Mouse (Mus musculus): ENCODE data around the gene Ctla2b. TPM values are rescaled to one million over a fixed set of nuclear protein-coding genes. Genes with fewer than 3 reads are reported as not detected.
"Not testable (repeated sequence)": the region's sequence is repeated elsewhere in the genome, so short reads cannot be mapped to it uniquely, and the experiment has no call there.

The Ctla2b gene
- total RNA-seq (2021), result 1 to 10 TPM; 2.0 to 2.6 TPM
- long read RNA-seq, partial matches to known transcripts, result 1 of 2 reads
- long read RNA-seq, other reads (novel, unspliced or antisense), result 0 of 2 reads

DNA sequence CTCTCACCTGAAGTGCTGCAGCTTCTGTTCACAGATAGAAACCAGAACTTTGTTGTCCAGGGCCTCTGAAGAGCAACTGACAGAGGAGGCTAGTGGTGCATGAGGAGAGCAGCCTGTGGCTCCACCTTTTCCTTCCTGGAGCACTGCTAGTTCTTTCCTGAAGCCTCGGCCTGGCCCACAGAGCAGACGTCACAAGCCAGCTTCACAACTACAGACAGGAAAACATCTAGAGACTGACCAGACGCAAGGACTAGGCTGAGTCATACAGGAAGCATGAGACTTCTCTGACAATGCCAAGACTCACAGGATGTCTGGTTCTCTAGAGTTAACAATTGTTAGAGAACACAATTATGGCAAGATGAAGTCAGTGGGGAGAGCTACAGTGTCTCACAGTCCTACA, at the start of gene Ctla2b:
Ctla2b (minus strand) TSS at position 120 of the 400 bp plus-strand sequence.
- DNase-seq (ENCODE audit: low spot score in 2 of 2), result no peak

DNA sequence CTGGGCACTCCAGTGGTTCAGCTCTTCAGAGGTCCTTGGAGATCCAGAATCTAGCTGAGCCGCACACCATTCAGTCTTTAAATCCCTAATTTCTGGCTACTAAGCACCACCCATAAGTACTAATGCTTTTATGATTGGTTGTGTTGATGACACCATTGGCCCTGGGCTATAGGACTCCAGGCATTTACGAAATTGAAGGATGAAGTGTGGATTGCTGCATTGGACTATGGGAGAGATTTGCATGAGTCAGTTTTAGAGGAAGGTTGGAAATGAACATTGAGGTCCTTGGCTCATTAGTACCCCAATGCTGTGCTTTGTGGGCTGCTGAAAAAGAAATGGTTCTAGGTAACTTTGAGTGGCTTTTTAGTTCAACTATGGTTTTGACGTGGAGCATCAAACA, 44.6 kb upstream of the Ctla2b start, which contains the start of gene Tpbpa:
Tpbpa (minus strand) TSS at position 101 of the 400 bp plus-strand sequence.
- DNase-seq (ENCODE audit: low spot score in 2 of 2), result not testable (repeated sequence)

GRCm38 (mm10) chr13:60936500-60936901, 39.3 kb upstream of the Ctla2b start, which contains the start of the genes Gm49391 and Ctla2a:
TSS of gene Gm49391 (minus strand) at chr13:60936571.
TSS of gene Ctla2a (minus strand) at chr13:60936625.
- DNase-seq (ENCODE audit: low spot score in 2 of 2), result no peak

GRCm38 (mm10) chr13:60935490-60935889, 38.2 kb upstream of the Ctla2b start, which contains the start of gene Gm49393:
TSS of gene Gm49393 (minus strand) at chr13:60935590.
- not testable (repeated sequence) for DNase-seq (ENCODE audit: low spot score in 2 of 2)

DNA sequence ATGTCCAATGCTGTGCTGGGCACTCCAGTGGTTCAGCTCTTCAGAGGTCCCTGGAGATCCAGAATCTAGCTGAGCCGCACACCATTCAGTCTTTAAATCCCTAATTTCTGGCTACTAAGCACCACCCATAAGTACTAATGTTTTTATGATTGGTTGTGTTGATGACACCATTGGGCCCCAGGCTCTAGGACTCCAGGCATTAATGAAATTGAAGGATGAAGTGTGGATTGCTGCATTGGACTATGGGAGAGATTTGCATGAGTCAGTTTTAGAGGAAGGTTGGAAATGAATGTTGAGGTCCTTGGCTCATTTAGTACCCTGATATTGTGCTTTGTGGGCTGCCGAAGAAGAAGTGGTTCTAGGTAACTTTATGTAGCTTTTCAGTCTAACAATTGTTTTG, 7.5 kb upstream of the Ctla2b start, which contains the start of gene Tpbpb:
Tpbpb (minus strand) TSS at position 101 of the 400 bp plus-strand sequence.
- DNase-seq (ENCODE audit: low spot score in 2 of 2), result not testable (repeated sequence)

DNA sequence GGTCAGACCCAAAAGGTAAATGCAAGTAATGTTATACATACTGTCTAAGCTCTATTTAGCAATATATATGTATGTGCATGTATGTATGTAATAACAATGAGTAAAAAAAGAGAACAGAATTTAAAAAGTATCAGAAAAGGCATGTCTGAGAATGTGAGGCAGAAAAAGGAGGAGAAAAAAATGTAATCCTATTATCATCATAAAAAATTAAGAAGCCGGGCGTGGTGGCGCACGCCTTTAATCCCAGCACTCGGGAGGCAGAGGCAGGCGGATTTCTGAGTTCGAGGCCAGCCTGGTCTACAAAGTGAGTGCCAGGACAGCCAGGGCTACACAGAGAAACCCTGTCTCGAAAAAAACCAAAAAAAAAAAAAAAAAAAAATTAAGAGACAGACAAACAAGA, 453 bp downstream of the Ctla2b start, which contains the start of gene Gm49392:
Gm49392 (minus strand) TSS at position 101 of the 400 bp plus-strand sequence.
- not testable (repeated sequence) for DNase-seq (ENCODE audit: low spot score in 2 of 2)

DNA sequence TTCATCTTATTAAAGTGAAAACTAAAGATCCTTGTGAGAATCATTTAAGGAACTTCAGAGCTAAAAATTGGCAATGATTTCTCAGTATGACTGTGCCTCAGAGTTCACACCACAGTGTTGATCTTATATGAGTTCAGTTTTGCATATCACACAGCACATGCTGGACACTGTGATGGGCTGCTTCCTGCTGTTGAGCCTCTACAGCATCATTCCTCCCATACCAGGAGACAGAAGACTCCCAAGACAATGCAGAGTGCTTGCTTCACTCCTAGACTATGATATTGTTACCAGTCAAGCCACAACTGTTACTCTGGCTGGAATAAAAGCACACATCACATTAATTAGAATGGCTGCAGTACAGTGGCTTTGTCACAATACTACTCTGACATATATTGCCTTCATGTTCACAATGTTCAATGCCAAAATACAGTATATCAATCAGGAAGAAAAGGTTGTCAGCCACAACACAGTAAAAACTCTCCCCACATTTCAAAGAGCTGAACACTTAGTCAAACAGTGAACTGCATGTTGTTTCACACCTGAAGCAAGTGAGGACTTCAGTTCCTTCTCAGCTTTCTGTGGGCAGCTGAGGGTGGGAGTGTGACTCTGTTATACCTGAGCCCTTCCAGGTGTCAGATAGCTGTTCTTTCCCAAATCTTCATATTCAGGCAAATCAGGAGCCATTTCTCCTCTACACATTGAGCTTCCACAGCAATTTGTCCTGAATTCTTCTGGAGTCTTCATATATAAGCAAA, 1.7 kb downstream of the Ctla2b start:
- no peak for DNase-seq (ENCODE audit: low spot score in 2 of 2)

DNA sequence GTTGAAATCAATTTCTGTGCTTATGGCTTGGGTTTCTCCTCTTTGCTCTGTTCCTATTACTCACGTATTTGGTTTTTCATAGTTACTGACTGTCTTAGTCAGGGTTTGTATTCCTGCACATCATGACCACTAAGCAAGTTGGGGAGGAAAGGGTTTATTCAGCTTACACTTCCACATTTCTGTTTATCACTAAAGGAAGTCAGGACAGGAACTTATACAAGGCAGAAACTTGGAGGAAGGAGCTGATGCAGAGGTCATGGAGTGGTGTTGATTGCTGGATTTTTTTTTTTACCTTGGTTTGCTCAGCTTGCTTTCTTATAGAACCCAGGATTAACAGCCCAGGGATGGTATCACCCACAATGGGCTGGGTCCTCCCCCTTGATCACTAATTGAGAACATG, 4.9 kb downstream of the Ctla2b start:
- DNase-seq (ENCODE audit: low spot score in 2 of 2), result no peak

DNA sequence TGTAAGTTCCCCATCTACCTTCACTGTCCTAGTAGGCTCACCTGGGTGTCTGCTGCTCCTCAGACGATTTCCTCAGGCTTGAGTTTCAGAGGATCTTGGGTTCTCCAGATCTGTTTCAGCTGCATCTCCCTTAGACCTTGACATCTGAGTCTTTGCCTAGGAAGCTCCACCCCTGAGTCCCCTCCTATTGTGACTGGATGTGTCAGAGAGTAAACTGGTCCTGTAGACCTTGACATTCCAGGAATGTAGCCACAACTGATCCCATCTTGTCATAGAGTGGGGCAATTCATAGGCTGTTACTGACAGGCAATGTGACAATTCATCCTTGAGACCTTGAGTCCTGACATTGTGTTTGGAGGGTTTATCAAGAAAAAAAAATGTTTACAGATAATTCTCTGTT, 33.0 kb downstream of the Ctla2b start, which contains the start of gene 4930486L24Rik:
4930486L24Rik (minus strand) TSS at position 195 of the 400 bp plus-strand sequence.
- no peak for DNase-seq (ENCODE audit: low spot score in 2 of 2)

DNA sequence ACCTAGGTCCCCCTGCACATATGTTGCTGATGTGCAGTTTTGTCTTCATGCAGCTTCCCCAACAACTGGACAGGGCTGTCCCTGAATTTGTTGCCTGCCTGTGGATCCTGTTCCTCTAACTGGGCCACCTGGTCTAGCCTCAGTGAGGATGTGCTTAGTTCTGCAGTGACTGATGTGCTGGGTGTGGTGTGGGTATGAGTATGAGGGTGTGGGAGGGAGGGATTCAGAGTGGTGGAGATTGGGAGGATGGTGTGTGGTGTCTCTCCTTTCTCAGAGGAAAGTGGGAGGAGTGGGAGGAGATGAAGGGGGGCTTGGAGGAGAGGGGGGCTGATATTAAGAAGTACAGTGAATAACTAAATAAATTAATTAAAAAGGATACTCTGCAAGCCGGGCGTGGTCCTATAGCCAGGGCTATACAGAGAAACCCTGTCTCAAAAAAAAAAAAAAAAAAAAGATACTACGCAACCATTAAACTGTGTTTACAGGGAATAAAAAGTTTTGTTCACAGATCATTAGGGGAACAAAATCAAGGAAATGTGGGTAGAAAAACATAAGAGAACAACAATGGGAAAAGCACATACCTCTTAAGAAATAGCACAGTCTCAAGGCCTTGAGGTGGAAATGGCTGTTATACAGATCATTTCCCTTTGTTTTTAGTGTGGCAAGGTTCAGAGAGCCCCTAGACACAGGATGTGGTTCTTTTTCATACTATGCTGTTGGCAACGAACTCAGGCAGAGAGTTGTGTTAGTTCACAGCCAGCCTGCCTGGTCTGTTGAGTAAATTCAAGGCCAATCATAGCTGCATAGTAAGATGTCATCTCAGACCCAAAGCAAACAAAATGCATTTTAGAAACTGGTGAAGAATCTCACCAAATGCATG, 48.8 kb downstream of the Ctla2b start:
- no peak for DNase-seq (ENCODE audit: low spot score in 2 of 2)

Other genes with a start within 250 kb of the Ctla2b start
- not detected for gene BC051665, start 111.1 kb downstream of the Ctla2b start, total RNA-seq (2021)
- gene Ctsll3, start 94.6 kb downstream of the Ctla2b start, total RNA-seq (2021), result not detected
- not detected for gene 4930486L24Rik, start 33.0 kb downstream of the Ctla2b start, total RNA-seq (2021)
- not detected for gene Gm49392, start 553 bp downstream of the Ctla2b start, total RNA-seq (2021)
- gene Tpbpb, start 7.4 kb upstream of the Ctla2b start, total RNA-seq (2021), result not detected
- not detected for gene Gm49393, start 38.1 kb upstream of the Ctla2b start, total RNA-seq (2021)
- gene Gm49391, start 39.1 kb upstream of the Ctla2b start, total RNA-seq (2021), result 1 to 10 TPM in 1 of 2 experiments, not detected in 1; 2.1 TPM
- 10 to 100 TPM; 23.5 to 29.2 TPM for gene Ctla2a, start 39.2 kb upstream of the Ctla2b start, total RNA-seq (2021)
- not detected for gene Tpbpa, start 44.5 kb upstream of the Ctla2b start, total RNA-seq (2021)
- not detected for gene Ctsj, start 108.5 kb upstream of the Ctla2b start, total RNA-seq (2021)
- gene Ctsq, start 143.2 kb upstream of the Ctla2b start, total RNA-seq (2021), result not detected